Mouse (Mus musculus) limb, embryonic 12.5 days (tissue): Measurements from ENCODE around the gene Vmo1. TPM values are rescaled to one million over a fixed set of nuclear protein-coding genes. Genes with fewer than 3 reads are reported as not detected.

ENCODE experiments used
- ATAC-seq: fragments of 200-750 bp; cut with Nextera tagmentation; 2 replicates; pipeline ENCODE4 v1.8.0; 2017; ENCODE audit warnings: low read depth, moderate TSS enrichment; ENCODE audit not compliant: insufficient number of reproducible peaks, insufficient read depth, low FRiP score, low TSS enrichment
- H3K27ac ChIP-seq: fragments of 300-500 bp; sonication (generic); 2 replicates; pipeline ENCODE4 v1.5.1; 2016; ENCODE audit warnings: mild to moderate bottlenecking, moderate library complexity
- H3K27me3 ChIP-seq: fragments of 300-500 bp; sonication (generic); 2 replicates; pipeline ENCODE4 v1.6.1; 2016; ENCODE audit warnings: mild to moderate bottlenecking, moderate library complexity
- H3K36me3 ChIP-seq: fragments of 300-500 bp; sonication (generic); 2 replicates; pipeline ENCODE4 v1.6.1; 2016; ENCODE audit warnings: mild to moderate bottlenecking, moderate library complexity
- H3K4me1 ChIP-seq: fragments of 300-500 bp; sonication (generic); replicated peaks from 2 replicates; pipeline ENCODE4 v1.6.1; 2016
- H3K4me2 ChIP-seq: fragments of 300-500 bp; sonication (generic); 2 replicates; pipeline ENCODE4 v1.6.1; 2016; ENCODE audit warnings: mild to moderate bottlenecking, moderate library complexity
- H3K4me3 ChIP-seq: fragments of 300-500 bp; sonication (generic); replicated peaks from 2 replicates; pipeline ENCODE4 v1.5.1; 2016; ENCODE audit warnings: mild to moderate bottlenecking
- H3K9ac ChIP-seq: fragments of 300-500 bp; sonication (generic); replicated peaks from 2 replicates; pipeline ENCODE4 v1.6.1; 2016; ENCODE audit warnings: mild to moderate bottlenecking, moderate library complexity
- H3K9me3 ChIP-seq: fragments of 300-500 bp; sonication (generic); 2 replicates; pipeline ENCODE4 v1.6.1; 2016; ENCODE audit warnings: mild to moderate bottlenecking, moderate library complexity
- WGBS: fragments of 180-500 bp; shearing (Covaris S2); methylation state at CpG from one replicate; pipeline ENCODE4 v1.1.7; 2016; 5-methylcytosine and 5-hydroxymethylcytosine counted together
- polyA plus RNA-seq: library from polyadenylated mRNA; unstranded; fragments of >200 nt; fragmentation: Nextera tagmentation; extraction: Ambion mirVana; gene quantifications from 2 replicates; pipeline ENCODE4 v1.2.1, GENCODE M21; 2016

The Vmo1 gene
- polyA plus RNA-seq: 0.66 TPM in 1 of 2 replicates, not detected in the other

GRCm38 (mm10) chr11:70514288-70514687 is at the start of gene Vmo1:
Gene Vmo1 (minus strand): TSS chr11:70514616.
- H3K4me3 ChIP-seq: no peak within 1 kb of the TSS
- WGBS: 90% methylated on average over 7 of the region's 7 CpGs

GRCm38 (mm10) chr11:70563470-70564275 is 49.3 kb upstream of the Vmo1 start:
- Histone ChIP-seq H3K36me3 (peaks cover 9% of the 10 kb centered on the region; the same call in 1 of the 2 replicates), H3K9ac (peak overlapping the region; percentile 84), H3K9me3 (no peaks in the 10 kb centered on the region), H3K27ac (peak overlapping the region; percentile 93), H3K4me1 (peaks cover 43% of the 10 kb centered on the region), H3K4me3 (peak overlapping the region; percentile 83), H3K27me3 (no peaks in the 10 kb centered on the region), H3K4me2 (peak overlapping the region; percentile 85)
- under 1% methylated on average over 25 of the region's 25 CpGs for WGBS
- peak; percentile 7; the same call in 1 of the 2 replicates for ATAC-seq

More at GRCm38 (mm10) chr11:70514288-70514687, at the start of gene Vmo1:
- Histone ChIP-seq H3K9ac (no peak within 1 kb of the TSS), H3K4me1 (peaks cover 4% of the 10 kb centered on the region; the same call in 1 of the 2 replicates), H3K27ac (no peak within 1 kb of the TSS), H3K9me3 (no peaks in the 10 kb centered on the region), H3K36me3 (no peaks in the 10 kb centered on the region), H3K4me2 (no peak within 1 kb of the TSS), H3K27me3 (0 out of 2 replicates have a peak, but pooled peaks cover 3% of the 10 kb centered on the region)
- no peak for ATAC-seq

GRCm38 (mm10) chr11:70562995-70563469 is 48.6 kb upstream of the Vmo1 start:
- H3K36me3 ChIP-seq: peaks cover 4% of the 10 kb centered on the region; the same call in 1 of the 2 replicates
- ATAC-seq: peak; percentile 52
- H3K9ac ChIP-seq: peak overlapping the region; percentile 84
- H3K4me2 ChIP-seq: peak overlapping the region; percentile 85
- WGBS: 1% methylated on average over 27 of the region's 31 CpGs
- peaks cover 43% of the 10 kb centered on the region for H3K4me1 ChIP-seq
- no peaks in the 10 kb centered on the region for H3K9me3 ChIP-seq
- no peaks in the 10 kb centered on the region for H3K27me3 ChIP-seq
- peak overlapping the region; percentile 83 for H3K4me3 ChIP-seq
- peak overlapping the region; percentile 93 for H3K27ac ChIP-seq

- Histone ChIP-seq H3K36me3 (no peaks in the 10 kb centered on the region), H3K27ac (peak within 1 kb of the TSS; percentile 93), H3K4me3 (peak within 1 kb of the TSS; percentile 83), H3K4me1 (peaks cover 43% of the 10 kb centered on the region), H3K9ac (peak within 1 kb of the TSS; percentile 84), H3K4me2 (peak within 1 kb of the TSS; percentile 85), H3K27me3 (no peaks in the 10 kb centered on the region), H3K9me3 (no peaks in the 10 kb centered on the region)
- under 1% methylated on average over 53 of the region's 57 CpGs for WGBS
- peak; percentile 86 for ATAC-seq
Observed at GRCm38 (mm10) chr11:70562287-70562994, 48.0 kb upstream of the Vmo1 start, which contains the start of gene Mink1. Gene Mink1 (plus strand): TSS chr11:70562881.

GRCm38 (mm10) chr11:70561937-70562286 is 47.5 kb upstream of the Vmo1 start:
- no peaks in the 10 kb centered on the region for H3K36me3 ChIP-seq
- peaks cover 39% of the 10 kb centered on the region for H3K4me1 ChIP-seq
- H3K4me2 ChIP-seq: peak overlapping the region; percentile 85
- H3K9me3 ChIP-seq: no peaks in the 10 kb centered on the region
- peak overlapping the region; percentile 83 for H3K4me3 ChIP-seq
- no peaks in the 10 kb centered on the region for H3K27me3 ChIP-seq
- H3K9ac ChIP-seq: peak overlapping the region; percentile 84; the same call in 1 of the 2 replicates
- 0% methylated on average over 2 of the region's 2 CpGs for WGBS
- peak overlapping the region; percentile 93 for H3K27ac ChIP-seq
- no peak for ATAC-seq

- peaks cover 11% of the 10 kb centered on the region for H3K27me3 ChIP-seq
- ATAC-seq: no peak
- 87% methylated on average over 9 of the region's 9 CpGs for WGBS
- H3K4me2 ChIP-seq: no peak overlapping the region
- H3K4me1 ChIP-seq: peaks cover 13% of the 10 kb centered on the region; the same call in 1 of the 2 replicates
- no peaks in the 10 kb centered on the region for H3K9me3 ChIP-seq
- no peak overlapping the region for H3K9ac ChIP-seq
- H3K4me3 ChIP-seq: no peak overlapping the region
- no peak overlapping the region for H3K27ac ChIP-seq
- H3K36me3 ChIP-seq: no peaks in the 10 kb centered on the region
Observed at GRCm38 (mm10) chr11:70557545-70557944, 43.1 kb upstream of the Vmo1 start.

- no peaks in the 10 kb centered on the region for H3K9me3 ChIP-seq
- no peak for ATAC-seq
- WGBS: 18% methylated on average over 7 of the region's 7 CpGs
- H3K4me1 ChIP-seq: peaks cover 6% of the 10 kb centered on the region; the same call in 1 of the 2 replicates
- no peak overlapping the region for H3K27ac ChIP-seq
- H3K4me3 ChIP-seq: no peak overlapping the region
- peaks cover 11% of the 10 kb centered on the region for H3K27me3 ChIP-seq
- H3K4me2 ChIP-seq: no peak overlapping the region
- no peaks in the 10 kb centered on the region for H3K36me3 ChIP-seq
- no peak overlapping the region for H3K9ac ChIP-seq
Observed at GRCm38 (mm10) chr11:70553940-70554339, 39.5 kb upstream of the Vmo1 start.

- Histone ChIP-seq H3K9me3 (no peaks in the 10 kb centered on the region), H3K27me3 (peaks cover 11% of the 10 kb centered on the region), H3K9ac (no peak overlapping the region), H3K4me2 (no peak overlapping the region), H3K36me3 (no peaks in the 10 kb centered on the region), H3K4me3 (no peak overlapping the region), H3K27ac (no peak overlapping the region), H3K4me1 (peaks cover 6% of the 10 kb centered on the region; the same call in 1 of the 2 replicates)
- WGBS: 86% methylated on average over 8 of the region's 8 CpGs
- no peak for ATAC-seq
Observed at GRCm38 (mm10) chr11:70551526-70551925, 37.1 kb upstream of the Vmo1 start.

- H3K27me3 ChIP-seq: peaks cover 45% of the 10 kb centered on the region
- no peak overlapping the region for H3K4me2 ChIP-seq
- no peaks in the 10 kb centered on the region for H3K9me3 ChIP-seq
- H3K4me1 ChIP-seq: no peaks in the 10 kb centered on the region
- WGBS: 64% methylated on average over 7 of the region's 7 CpGs
- no peaks in the 10 kb centered on the region for H3K36me3 ChIP-seq
- H3K4me3 ChIP-seq: no peak overlapping the region
- ATAC-seq: no peak
- no peak overlapping the region for H3K9ac ChIP-seq
- no peak overlapping the region for H3K27ac ChIP-seq
Observed at GRCm38 (mm10) chr11:70544496-70544895, 30.1 kb upstream of the Vmo1 start.

- no peaks in the 10 kb centered on the region for H3K4me1 ChIP-seq
- H3K36me3 ChIP-seq: no peaks in the 10 kb centered on the region
- H3K4me2 ChIP-seq: no peak overlapping the region
- no peak overlapping the region for H3K4me3 ChIP-seq
- H3K9ac ChIP-seq: no peak overlapping the region
- no peak for ATAC-seq
- 64% methylated on average over 5 of the region's 5 CpGs for WGBS
- H3K27me3 ChIP-seq: peaks cover 54% of the 10 kb centered on the region
- no peak overlapping the region for H3K27ac ChIP-seq
- H3K9me3 ChIP-seq: no peaks in the 10 kb centered on the region
Observed at GRCm38 (mm10) chr11:70541415-70541814, 27.0 kb upstream of the Vmo1 start.

GRCm38 (mm10) chr11:70540928-70541327 is 26.5 kb upstream of the Vmo1 start:
- Histone ChIP-seq H3K27ac (no peak overlapping the region), H3K4me3 (peak overlapping the region; percentile 61; the same call in 1 of the 2 replicates), H3K9ac (no peak overlapping the region), H3K4me2 (peak overlapping the region; percentile 92), H3K9me3 (no peaks in the 10 kb centered on the region), H3K27me3 (peaks cover 54% of the 10 kb centered on the region), H3K36me3 (no peaks in the 10 kb centered on the region), H3K4me1 (no peaks in the 10 kb centered on the region)
- ATAC-seq: no peak
- WGBS: 87% methylated on average over 7 of the region's 7 CpGs
